Mouse (Mus musculus): ENCODE data around the gene Cnbp. TPM values are rescaled to one million over a fixed set of nuclear protein-coding genes. Genes with fewer than 3 reads are reported as not detected.

Cnbp gene
- total RNA-seq, 2 experiments from 2014 or later = 255 to 275 TPM

DNA sequence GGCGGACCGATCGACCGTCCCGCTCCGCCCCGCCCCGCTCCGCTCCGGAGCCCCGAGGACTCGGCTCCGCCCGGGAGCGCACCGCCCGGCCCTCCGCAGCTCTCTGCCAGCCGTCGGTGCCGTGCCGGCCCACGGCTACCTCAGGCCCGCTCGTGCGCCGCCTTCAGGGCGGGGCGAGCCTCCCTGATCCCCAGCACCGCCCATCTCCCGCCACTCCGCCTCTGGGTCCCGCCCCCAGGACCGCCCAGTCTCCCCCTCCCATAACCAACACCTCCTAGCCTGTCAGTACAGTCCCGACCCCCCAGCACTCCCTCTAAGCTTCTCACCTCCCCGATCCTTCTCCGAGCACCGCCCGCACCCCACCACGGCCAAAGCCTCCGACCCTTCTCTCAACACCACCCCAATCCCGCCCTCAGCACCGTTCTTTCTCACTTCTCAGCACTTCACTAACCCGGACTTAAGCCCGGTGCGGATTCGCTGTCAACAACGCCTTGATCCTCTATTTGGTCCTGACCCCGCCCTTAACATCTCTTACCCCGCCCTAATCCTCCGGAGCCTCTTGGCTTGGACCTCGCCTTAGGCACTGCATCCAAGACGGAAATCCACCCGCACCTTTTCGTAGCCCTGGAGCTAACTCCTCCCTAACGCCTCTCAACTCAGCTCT lies 39.1 kb downstream of the Cnbp start, which contains the start of gene Rab43:
Gene Rab43 (minus strand): TSS at position 490 of the 664 bp plus-strand sequence.
- DNase-seq (ENCODE audit: extremely low spot score in 1 of 2, low spot score in 2 of 2) = peak; percentile 90 to 92
- intact Hi-C loops (cut with DNase I) = loop anchor here (1.0 kb wide), 1 partner anchor 26 kb away; the partner anchor contains the start of gene Isy1
- Histone ChIP-seq H3K27ac (peak within 1 kb of the TSS; percentile 92), H3K4me3 (peak within 1 kb of the TSS; percentile 88)
- TF ChIP-seq CTCF (IDR thresholded peaks at IDR 0.05) = peak; percentile 36

DNA sequence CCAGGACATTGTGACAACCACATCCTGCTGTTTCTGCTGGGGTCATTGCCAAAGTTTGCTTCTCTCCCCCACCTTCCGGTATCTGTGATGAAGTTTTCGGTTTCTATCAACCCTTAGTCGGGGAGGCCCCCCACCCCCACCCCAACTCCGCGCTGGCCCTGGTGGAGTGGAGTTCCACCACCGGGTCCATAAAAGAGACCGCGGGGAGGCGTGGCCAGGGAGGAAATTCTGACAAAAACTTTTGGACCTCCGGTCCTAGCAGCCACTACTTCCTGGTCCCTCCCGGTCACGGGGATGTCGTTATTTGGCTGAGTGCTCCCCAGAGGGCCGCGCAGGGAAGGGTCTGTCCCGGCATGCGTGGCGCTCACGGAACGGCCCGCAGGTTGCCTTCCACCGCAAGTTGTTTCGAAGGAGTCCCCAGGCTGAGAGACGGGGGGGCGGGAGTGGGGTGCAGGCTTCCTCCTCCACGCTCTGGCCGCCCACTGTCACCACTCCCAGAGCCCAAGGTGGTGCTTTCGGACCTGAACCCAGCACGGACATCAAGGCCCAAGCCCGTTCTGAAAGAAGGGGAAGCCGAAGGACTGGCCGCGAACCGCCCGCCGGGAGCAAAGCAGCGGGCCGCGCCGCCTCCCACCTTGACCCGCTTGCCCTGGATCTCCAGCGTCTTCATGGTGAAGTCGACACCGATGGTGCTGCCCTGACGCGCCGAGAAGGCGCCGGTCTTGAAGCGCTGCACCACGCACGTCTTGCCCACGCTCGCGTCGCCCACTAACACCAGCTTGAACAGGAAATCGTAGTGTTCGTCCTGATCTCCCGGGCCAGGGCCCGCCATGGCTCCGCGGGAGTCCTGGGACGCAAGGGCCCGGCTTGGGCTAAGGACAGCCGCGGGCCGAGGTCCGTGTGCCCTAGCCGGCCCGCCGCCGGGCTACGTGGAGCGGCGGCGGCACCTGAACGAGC lies 39.9 kb downstream of the Cnbp start:
- DNase-seq (ENCODE audit: extremely low spot score in 1 of 2, low spot score in 2 of 2) = peak; percentile 23 to 62
- Histone ChIP-seq H3K27ac (peak overlapping the region; percentile 92), H3K4me3 (peak overlapping the region; percentile 88)
- TF ChIP-seq CTCF (IDR thresholded peaks at IDR 0.05) = no peak
- intact Hi-C loops (cut with DNase I) = no loop called here

DNA sequence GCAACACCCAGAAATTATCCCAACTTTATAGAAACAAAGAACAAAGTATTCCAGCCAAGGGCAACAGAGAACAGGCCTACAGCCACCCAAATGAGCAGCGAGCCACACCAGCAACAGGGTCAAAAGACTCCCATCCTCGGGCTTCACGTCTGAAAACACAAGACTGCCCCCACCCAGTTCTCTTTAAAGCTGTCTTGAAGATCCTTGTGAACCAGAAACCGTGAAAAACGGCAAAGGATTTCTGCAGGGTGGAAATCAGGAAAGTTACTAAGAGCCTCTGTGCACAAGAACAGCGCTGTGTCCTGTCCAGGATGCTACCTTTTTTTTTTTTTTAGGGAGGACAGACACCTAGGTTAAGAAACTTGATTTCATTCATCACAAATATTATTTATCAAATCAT lies 40.6 kb downstream of the Cnbp start:
- Histone ChIP-seq H3K27ac (no peak overlapping the region), H3K4me3 (peak overlapping the region; percentile 88)
- TF ChIP-seq CTCF (IDR thresholded peaks at IDR 0.05) = no peak
- no peak for DNase-seq (ENCODE audit: extremely low spot score in 1 of 2, low spot score in 2 of 2)
- intact Hi-C loops (cut with DNase I) = no loop called here

DNA sequence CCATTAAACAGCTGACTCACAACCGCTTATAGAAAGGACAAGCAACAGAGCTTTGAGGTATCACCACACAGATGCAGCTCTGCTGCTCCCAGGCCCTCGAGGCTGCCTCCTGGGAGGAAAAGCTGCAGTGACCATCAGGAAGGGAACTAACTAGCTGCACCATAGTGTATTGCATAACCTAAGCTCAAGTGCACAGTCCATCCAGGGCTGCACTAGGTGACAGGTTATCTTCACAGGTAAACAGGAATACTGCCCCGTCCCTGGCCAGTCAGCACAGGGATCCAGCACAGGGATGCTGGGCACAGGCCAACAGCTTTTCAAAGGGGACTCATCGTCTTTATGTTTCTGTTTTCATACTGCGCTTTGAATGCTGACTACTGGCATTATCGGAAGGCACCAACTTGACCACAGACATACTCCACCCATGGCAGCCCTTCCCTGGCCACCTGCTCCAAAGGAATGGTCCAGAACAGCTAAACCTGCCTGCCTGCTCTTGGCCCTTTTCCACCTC lies 41.2 kb downstream of the Cnbp start:
- no peak for DNase-seq (ENCODE audit: extremely low spot score in 1 of 2, low spot score in 2 of 2)
- H3K4me3 ChIP-seq = no peak overlapping the region
- no peak overlapping the region for H3K27ac ChIP-seq
- intact Hi-C loops (cut with DNase I) = no loop called here
- TF ChIP-seq CTCF (IDR thresholded peaks at IDR 0.05) = no peak

DNA sequence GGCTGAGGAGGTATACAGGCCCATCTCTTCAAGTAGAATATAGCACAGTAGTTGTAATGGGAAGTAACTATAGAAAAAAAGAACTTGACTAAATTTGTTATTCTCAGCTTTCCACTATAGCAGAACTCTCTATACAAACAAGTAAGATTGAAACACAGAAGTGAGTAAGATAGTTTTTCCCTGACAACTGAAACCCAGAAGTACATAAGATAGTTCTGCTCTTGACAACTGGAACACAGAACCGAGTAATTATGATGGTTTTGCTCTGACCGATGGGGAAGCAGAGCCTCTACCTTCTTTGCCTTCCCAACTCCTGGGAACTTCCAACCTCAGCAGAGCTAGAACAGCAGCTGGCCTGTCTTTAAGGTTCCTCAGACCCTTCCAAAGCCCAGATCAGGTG lies 41.8 kb downstream of the Cnbp start:
- Histone ChIP-seq H3K27ac (no peak overlapping the region), H3K4me3 (no peak overlapping the region)
- intact Hi-C loops (cut with DNase I) = no loop called here
- no peak for DNase-seq (ENCODE audit: extremely low spot score in 1 of 2, low spot score in 2 of 2)
- TF ChIP-seq CTCF (IDR thresholded peaks at IDR 0.05) = no peak

DNA sequence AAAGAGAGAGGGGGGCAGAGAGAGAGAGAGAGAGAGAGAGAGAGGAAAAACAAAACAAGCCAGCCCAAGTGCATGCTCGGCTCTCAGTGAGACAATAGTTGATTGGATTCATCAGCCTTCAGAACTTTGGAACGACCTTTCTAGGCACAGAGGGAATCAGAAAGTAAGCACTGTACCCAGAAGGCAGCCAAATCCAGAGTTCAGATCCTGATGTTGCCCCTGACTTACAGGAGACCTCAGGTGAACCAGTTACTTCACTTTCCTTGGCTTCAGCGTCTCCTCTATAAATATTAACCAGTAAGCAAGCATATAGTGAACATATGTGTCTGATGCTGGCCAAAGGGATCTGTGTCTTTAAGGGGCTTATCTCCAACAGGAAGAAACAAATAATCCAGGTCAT lies 42.4 kb downstream of the Cnbp start:
- Histone ChIP-seq H3K27ac (no peak overlapping the region), H3K4me3 (no peak overlapping the region)
- no peak for DNase-seq (ENCODE audit: extremely low spot score in 1 of 2, low spot score in 2 of 2)
- no peak for TF ChIP-seq CTCF (IDR thresholded peaks at IDR 0.05)
- intact Hi-C loops (cut with DNase I) = no loop called here

GRCm38 (mm10) chr6:87807735-87808440 lies 43.0 kb downstream of the Cnbp start:
- no peak for TF ChIP-seq CTCF (IDR thresholded peaks at IDR 0.05)
- DNase-seq (ENCODE audit: extremely low spot score in 1 of 2, low spot score in 2 of 2) = no peak
- H3K4me3 ChIP-seq = no peak overlapping the region
- no peak overlapping the region for H3K27ac ChIP-seq
- intact Hi-C loops (cut with DNase I) = no loop called here

DNA sequence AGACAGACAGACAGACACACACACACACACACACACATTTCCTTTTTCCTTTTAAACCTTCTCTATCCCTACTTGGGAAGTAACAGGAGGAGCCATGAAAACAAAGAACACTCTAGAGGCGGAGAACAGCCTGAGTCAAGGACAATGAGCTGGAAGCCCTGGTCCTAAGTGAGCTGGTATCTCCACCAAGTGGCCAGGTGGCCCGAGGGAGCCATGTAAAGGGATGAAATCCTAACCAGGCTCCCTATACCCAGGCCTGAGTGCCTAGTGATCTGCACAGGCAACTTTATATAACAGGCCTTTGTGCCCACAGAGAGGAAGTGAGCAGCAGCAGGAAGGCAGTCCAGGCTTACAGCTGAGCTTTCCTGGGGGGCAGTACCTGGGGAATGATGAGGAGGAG lies 44.0 kb downstream of the Cnbp start:
- intact Hi-C loops (cut with DNase I) = no loop called here
- no peak for TF ChIP-seq CTCF (IDR thresholded peaks at IDR 0.05)

GRCm38 (mm10) chr6:87806028-87806427 lies 44.9 kb downstream of the Cnbp start:
- Histone ChIP-seq H3K27ac (no peak overlapping the region), H3K4me3 (no peak overlapping the region)
- TF ChIP-seq CTCF (IDR thresholded peaks at IDR 0.05) = peak; percentile 6
- DNase-seq (ENCODE audit: extremely low spot score in 1 of 2, low spot score in 2 of 2) = no peak
- intact Hi-C loops (cut with DNase I) = no loop called here

More for the DNA sequence above, 44.0 kb downstream of the Cnbp start:
- no peak overlapping the region for H3K4me3 ChIP-seq
- H3K27ac ChIP-seq = no peak overlapping the region
- no peak for DNase-seq (ENCODE audit: extremely low spot score in 1 of 2, low spot score in 2 of 2)

DNA sequence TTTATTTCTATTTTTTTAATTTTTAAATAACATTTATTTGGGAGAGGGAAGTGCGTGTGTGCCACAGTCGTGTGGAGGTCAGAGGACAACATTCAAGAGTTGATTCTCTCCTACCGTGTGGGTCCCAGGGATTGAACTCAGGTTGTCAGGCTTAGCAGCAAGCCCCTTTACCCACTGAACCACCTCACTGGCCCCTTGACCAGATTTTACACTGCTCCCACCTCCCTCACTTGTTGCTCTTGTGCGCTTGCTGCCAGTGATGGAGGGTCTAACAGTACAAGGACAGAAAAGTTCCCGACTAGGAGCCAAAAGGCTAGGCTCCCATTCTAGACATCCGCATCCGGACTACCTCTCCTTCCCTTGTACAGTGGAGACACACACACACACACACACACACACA lies 45.5 kb downstream of the Cnbp start:
- no peak overlapping the region for H3K4me3 ChIP-seq
- TF ChIP-seq CTCF (IDR thresholded peaks at IDR 0.05) = no peak
- no peak overlapping the region for H3K27ac ChIP-seq
- no peak for DNase-seq (ENCODE audit: extremely low spot score in 1 of 2, low spot score in 2 of 2)
- intact Hi-C loops (cut with DNase I) = no loop called here

DNA sequence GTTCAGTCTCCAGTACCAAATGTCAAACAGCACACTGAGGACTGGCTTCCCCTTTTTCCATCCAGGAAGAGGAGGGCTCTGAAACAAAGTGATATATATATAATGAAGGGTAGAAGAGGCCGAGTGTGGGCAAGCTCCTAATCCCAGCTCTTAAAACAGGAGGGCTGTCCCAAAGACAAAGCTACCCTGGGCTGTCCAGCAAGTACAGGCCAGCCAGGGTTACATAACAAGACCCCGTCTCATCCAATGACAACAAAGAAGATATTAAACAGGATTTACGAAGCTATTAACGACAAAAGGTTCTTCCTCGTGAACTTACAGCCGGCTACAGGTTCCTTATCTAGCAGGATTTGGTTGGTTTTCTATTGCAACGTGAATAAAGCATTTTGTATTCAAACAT lies 46.0 kb downstream of the Cnbp start:
- DNase-seq (ENCODE audit: extremely low spot score in 1 of 2, low spot score in 2 of 2) = no peak
- no peak overlapping the region for H3K27ac ChIP-seq
- TF ChIP-seq CTCF (IDR thresholded peaks at IDR 0.05) = no peak
- no peak overlapping the region for H3K4me3 ChIP-seq
- intact Hi-C loops (cut with DNase I) = no loop called here
